Mouse (Mus musculus) lung, embryonic 16.5 days (tissue): ENCODE data around the gene Gstm2. TPM values are rescaled to one million over a fixed set of nuclear protein-coding genes. Genes with fewer than 3 reads are reported as not detected.
A peak's percentile ranks its signal among the peaks of the same experiment; 100 is the strongest.
"Not testable (repeated sequence)": the region's sequence is repeated elsewhere in the genome, so short reads cannot be mapped to it uniquely, and the experiment has no call there.

Experiments
- ATAC-seq: fragments of 200-750 bp; cut with Nextera tagmentation; 2 replicates; pipeline ENCODE4 v1.8.0; 2017; ENCODE audit warnings: low read depth, mild to moderate bottlenecking, moderate library complexity
- H3K27ac ChIP-seq: fragments of 300-500 bp; sonication (generic); 2 replicates; pipeline ENCODE4 v1.5.1; 2014; ENCODE audit warnings: mild to moderate bottlenecking, control low read depth, low read length
- H3K27me3 ChIP-seq: fragments of 300-500 bp; sonication (generic); 2 replicates; pipeline ENCODE4 v1.6.1; 2014; ENCODE audit warnings: low read depth, low read length, mixed read lengths; ENCODE audit not compliant: control insufficient read depth, insufficient read depth
- H3K36me3 ChIP-seq: fragments of 300-500 bp; sonication (generic); 2 replicates; pipeline ENCODE4 v1.6.1; 2014; ENCODE audit warnings: low read length; ENCODE audit not compliant: control insufficient read depth, insufficient read depth
- H3K4me1 ChIP-seq: fragments of 300-500 bp; sonication (generic); replicated peaks from 2 replicates; pipeline ENCODE4 v1.6.1; 2014; ENCODE audit warnings: low read length, mixed read lengths; ENCODE audit not compliant: control insufficient read depth, insufficient read depth
- H3K4me2 ChIP-seq: fragments of 300-500 bp; sonication (generic); 2 replicates; pipeline ENCODE4 v1.6.1; 2014; ENCODE audit warnings: low read depth, low read length, control low read depth
- H3K4me3 ChIP-seq: fragments of 300-500 bp; sonication (generic); 2 replicates; pipeline ENCODE4 v1.5.1; 2014; ENCODE audit warnings: mild to moderate bottlenecking, low read length, control low read depth
- H3K9ac ChIP-seq: fragments of 300-500 bp; sonication (generic); 2 replicates; pipeline ENCODE4 v1.6.1; 2014; ENCODE audit warnings: low read length, control low read depth
- H3K9me3 ChIP-seq: fragments of 300-500 bp; sonication (generic); 2 replicates; pipeline ENCODE4 v1.6.1; 2016; ENCODE audit warnings: low read length; ENCODE audit not compliant: control insufficient read depth
- WGBS: fragments of 180-500 bp; shearing (Covaris S2); extraction: QIAGEN DNeasy Blood & Tissue Kit; methylation state at CpG from one replicate; pipeline ENCODE4 v1.1.7; 2014; 5-methylcytosine and 5-hydroxymethylcytosine counted together
- polyA plus RNA-seq: library from polyadenylated mRNA; unstranded; fragments of >200 nt; fragmentation: Nextera tagmentation; extraction: Ambion mirVana; gene quantifications from 2 replicates; pipeline ENCODE4 v1.2.1, GENCODE M21; 2015

The Gstm2 gene
- polyA plus RNA-seq, 1 experiment from 2014 or later = 166 TPM

DNA sequence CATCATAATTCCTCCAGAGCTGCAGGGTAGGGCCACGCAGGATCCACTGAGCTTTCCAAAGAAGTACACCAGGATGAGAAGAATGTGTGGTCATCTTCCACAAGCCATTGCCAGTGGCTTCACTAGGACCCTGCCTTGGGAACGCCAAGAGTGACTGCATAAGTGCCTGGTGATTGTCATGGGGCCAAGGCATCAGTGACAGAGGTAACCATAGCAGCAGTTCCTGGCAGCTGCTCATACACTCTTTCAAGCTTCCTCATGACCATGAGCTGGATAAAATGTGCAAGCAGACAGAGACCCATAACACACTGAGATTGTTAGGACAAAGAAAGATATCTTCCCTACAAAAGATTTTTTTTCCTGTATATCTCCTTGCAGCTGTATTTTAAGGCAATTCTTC is 24.0 kb upstream of the Gstm2 start:
- Histone ChIP-seq H3K9ac (no peak overlapping the region), H3K4me1 (peaks cover 8% of the 10 kb centered on the region; the same call in 1 of the 2 replicates), H3K9me3 (no peaks in the 10 kb centered on the region), H3K27me3 (no peaks in the 10 kb centered on the region), H3K4me2 (no peak overlapping the region), H3K36me3 (no peaks in the 10 kb centered on the region), H3K4me3 (no peak overlapping the region), H3K27ac (no peak overlapping the region)
- WGBS = 32% methylated on average over 2 of the region's 2 CpGs
- peak; percentile 59; the same call in 1 of the 2 replicates for ATAC-seq

DNA sequence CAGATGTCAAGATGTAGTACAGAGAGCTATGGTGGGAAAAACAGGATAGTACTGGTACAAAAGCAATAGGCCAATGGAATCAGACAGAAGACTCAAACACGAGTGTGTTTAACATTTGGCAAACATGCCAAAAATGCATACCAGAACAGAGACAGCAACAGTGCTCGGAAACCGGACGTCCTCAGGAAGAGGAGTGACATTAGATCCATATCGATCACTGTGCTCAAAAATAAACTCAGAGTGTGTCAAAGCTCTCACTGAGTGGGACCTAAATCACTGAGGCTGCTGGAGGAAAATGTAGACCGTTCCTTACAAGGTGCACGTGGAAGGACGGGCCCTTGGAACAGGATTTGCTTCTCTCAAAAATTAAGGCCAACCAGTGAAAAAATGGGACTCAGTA is 15.8 kb upstream of the Gstm2 start:
- Histone ChIP-seq H3K4me3 (no peak overlapping the region), H3K27ac (peak overlapping the region; percentile 39), H3K4me1 (no peaks in the 10 kb centered on the region), H3K9ac (no peak overlapping the region), H3K27me3 (no peaks in the 10 kb centered on the region), H3K4me2 (no peak overlapping the region), H3K9me3 (no peaks in the 10 kb centered on the region), H3K36me3 (no peaks in the 10 kb centered on the region)
- ATAC-seq = peak; percentile 26
- 49% methylated on average over 8 of the region's 8 CpGs for whole genome bisulfite sequencing

DNA sequence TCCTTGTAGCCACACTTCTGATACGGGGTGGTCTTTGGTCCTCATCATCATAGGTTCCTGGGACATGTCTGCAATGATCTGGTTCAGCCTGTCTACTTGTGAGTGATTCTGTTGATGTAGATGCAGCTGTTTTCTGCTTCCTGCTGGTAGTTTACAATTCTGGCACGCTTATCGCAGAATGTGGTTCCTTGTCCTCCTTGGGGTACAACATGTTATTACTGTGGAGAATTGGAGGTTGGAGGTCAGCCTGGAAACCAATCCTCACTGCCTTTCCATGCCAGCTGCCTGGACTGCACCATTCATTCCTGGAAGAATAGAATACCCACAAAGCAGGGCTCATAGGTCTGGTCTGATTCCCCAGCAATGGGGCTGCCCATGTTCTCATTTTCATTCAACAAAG is 13.2 kb upstream of the Gstm2 start:
- 67% methylated on average over 3 of the region's 3 CpGs for WGBS
- Histone ChIP-seq H3K4me2 (no peak overlapping the region), H3K9ac (no peak overlapping the region), H3K4me1 (no peaks in the 10 kb centered on the region), H3K9me3 (no peaks in the 10 kb centered on the region), H3K4me3 (no peak overlapping the region), H3K27me3 (no peaks in the 10 kb centered on the region), H3K36me3 (no peaks in the 10 kb centered on the region), H3K27ac (no peak overlapping the region)
- no peak for ATAC-seq

DNA sequence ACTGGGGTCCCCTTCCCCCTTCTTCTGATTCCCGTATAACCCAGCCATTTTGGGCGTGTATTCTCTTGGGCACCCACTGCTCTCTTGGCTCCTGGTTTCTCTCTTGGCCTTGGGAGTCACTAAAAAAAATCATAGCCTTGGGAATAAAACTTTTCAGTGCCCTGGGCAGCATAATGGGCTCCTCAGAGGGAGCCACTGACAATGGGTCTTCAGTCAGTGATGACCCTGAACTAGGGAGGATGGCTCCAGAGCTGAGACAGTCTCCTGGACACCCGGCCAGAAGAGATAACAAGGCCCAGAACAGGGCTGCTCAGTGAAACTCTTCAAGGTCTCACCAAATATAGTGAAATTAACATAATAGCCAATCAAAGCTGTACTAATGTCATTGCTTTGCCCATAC is 12.3 kb upstream of the Gstm2 start:
- ATAC-seq = no peak
- H3K4me3 ChIP-seq = no peak overlapping the region
- no peaks in the 10 kb centered on the region for H3K4me1 ChIP-seq
- no peak overlapping the region for H3K9ac ChIP-seq
- WGBS = 80% methylated on average over 3 of the region's 3 CpGs
- H3K27ac ChIP-seq = no peak overlapping the region
- H3K9me3 ChIP-seq = no peaks in the 10 kb centered on the region
- H3K27me3 ChIP-seq = no peaks in the 10 kb centered on the region
- H3K36me3 ChIP-seq = no peaks in the 10 kb centered on the region
- no peak overlapping the region for H3K4me2 ChIP-seq

DNA sequence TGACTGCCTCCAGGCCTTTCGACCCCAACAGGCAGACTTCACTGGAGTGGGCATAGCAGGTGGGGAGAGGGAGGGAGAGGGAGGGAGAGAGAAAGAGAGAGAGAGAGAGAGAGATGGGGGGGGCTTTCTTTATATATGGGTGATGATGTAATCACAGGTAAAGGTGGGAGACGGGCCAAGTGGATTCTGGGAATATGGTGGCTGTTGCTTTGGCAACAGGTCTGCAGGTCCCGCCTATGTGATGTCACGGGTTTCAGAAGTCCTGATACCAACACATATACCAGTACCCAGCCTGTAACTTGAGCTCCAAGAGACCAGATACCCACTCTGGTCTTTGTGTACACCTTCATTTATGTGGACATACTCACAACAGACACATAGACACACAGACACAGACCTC is 10.3 kb upstream of the Gstm2 start:
- H3K36me3 ChIP-seq = no peaks in the 10 kb centered on the region
- H3K9me3 ChIP-seq = no peaks in the 10 kb centered on the region
- H3K4me3 ChIP-seq = no peak overlapping the region
- WGBS = 86% methylated on average over 4 of the region's 4 CpGs
- no peak overlapping the region for H3K9ac ChIP-seq
- H3K27ac ChIP-seq = no peak overlapping the region
- no peak for ATAC-seq
- no peaks in the 10 kb centered on the region for H3K27me3 ChIP-seq
- H3K4me1 ChIP-seq = no peaks in the 10 kb centered on the region
- no peak overlapping the region for H3K4me2 ChIP-seq

DNA sequence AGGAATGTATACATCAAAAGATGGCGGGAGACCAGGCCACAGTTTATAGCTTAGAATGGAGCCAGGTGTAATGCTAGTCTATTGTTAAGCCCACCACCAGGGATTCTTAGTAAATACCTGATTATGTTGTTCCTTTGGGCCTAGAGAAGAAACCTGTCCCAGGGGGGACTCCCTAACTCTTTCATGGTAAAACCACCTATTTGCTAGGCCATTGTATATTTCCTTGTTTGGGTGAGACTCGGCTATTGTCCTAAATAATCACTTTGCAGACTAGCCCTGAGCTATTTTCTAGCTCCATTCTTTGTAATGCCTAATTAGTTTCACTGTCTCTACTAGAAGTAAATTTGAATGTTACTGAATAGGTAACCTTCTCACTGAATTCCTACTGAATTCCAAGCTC is 9.7 kb upstream of the Gstm2 start:
- H3K36me3 ChIP-seq, H3K4me1 ChIP-seq, H3K27ac ChIP-seq, H3K9me3 ChIP-seq, H3K27me3 ChIP-seq, ATAC-seq, H3K4me3 ChIP-seq, H3K9ac ChIP-seq, H3K4me2 ChIP-seq: not testable (repeated sequence)
- WGBS = 73% methylated on average over 2 of the region's 2 CpGs

DNA sequence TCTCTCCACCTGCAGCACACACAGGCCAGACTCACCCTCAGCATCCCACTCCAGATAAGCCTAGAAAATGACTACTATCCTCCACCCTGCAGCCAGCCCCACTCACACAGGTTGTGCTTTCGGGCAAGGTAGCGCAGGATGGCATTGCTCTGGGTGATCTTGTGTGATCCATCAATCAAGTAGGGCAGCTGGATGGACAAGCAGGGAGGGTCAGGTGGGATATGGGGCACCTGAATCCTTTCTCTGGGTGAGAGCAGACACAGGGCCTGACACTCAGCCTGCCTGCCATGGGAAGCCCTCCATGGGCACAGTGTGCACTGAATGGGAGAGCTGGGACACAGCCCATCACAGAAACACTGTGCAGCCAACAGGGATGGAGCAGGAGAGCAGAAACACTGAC is 1.1 kb downstream of the Gstm2 start:
- H3K36me3 ChIP-seq, ATAC-seq, H3K27me3 ChIP-seq, H3K9ac ChIP-seq, H3K9me3 ChIP-seq: not testable (repeated sequence)
- Histone ChIP-seq H3K4me3 (peak overlapping the region; percentile 39; the same call in 1 of the 2 replicates), H3K4me2 (peak overlapping the region; percentile 48), H3K4me1 (peaks cover 11% of the 10 kb centered on the region), H3K27ac (peak overlapping the region; percentile 84; the same call in 1 of the 2 replicates)
- 100% methylated on average over 2 of the region's 2 CpGs for WGBS

DNA sequence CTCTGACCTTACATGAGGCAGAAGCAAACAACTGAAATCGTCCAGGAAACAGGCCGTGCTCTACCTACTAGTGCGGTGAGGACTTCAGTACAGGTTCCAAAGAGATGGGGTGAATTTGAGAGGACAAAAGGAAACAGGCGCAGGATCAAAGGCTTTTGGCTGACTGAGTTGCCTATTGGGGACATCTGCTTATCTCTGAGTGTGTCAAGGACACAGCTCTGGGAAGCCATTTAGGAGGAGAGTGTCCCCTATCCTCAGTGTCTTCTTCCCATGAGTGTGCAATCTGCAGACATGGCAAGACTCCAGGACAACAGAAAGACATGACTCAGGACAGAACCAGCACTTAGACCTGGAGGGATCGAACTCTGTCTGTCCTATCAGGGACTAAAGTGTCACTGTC is 1.8 kb downstream of the Gstm2 start:
- Histone ChIP-seq H3K27me3 (no peaks in the 10 kb centered on the region), H3K27ac (no peak overlapping the region), H3K36me3 (no peaks in the 10 kb centered on the region), H3K4me2 (no peak overlapping the region), H3K4me3 (no peak overlapping the region), H3K9me3 (no peaks in the 10 kb centered on the region), H3K9ac (no peak overlapping the region), H3K4me1 (peaks cover 11% of the 10 kb centered on the region)
- no peak for ATAC-seq
- WGBS = 66% methylated on average over 5 of the region's 5 CpGs

DNA sequence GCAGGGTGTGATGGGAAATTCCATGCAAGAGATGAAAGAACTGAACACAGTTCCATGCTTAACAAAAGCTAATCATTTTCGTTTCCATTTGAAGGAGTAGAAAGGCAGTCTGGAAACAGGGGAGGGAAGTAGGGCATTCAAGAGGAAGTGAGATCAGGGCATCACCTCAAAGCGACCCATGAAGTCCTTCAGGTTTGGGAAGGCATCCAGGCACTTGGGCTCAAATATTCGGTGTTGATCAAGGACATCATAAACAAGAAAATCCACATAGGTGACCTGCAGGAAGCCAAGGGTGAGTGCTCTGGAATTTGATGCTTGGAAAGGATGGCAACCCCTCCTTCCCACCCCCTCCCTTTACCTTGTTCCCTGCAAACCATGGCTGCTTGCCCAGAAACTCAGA is 2.5 kb downstream of the Gstm2 start:
- Histone ChIP-seq H3K9me3 (no peaks in the 10 kb centered on the region), H3K27ac (no peak overlapping the region), H3K27me3 (no peaks in the 10 kb centered on the region), H3K36me3 (no peaks in the 10 kb centered on the region), H3K9ac (no peak overlapping the region), H3K4me3 (no peak overlapping the region), H3K4me1 (peaks cover 11% of the 10 kb centered on the region), H3K4me2 (no peak overlapping the region)
- ATAC-seq = no peak
- 30% methylated on average over 3 of the region's 3 CpGs for WGBS

DNA sequence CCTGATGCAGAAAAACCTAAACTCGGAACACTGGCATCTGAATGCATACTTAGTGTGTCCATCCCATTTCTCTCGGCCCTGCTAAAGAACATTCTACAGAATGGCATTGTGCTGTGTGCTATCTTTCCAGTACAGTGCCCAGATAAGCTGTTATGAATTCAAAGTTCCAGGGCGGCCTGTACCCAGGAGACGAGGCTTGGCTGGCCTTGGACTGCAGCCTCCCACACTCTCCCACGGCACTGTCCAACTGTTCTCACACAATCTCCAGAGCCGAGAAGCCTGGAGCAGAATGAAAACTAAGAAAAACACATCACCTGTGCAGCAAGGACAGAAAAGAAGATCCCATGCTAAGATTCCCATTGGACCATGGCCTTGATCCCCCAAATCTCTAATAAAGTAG is 3.5 kb downstream of the Gstm2 start:
- no peaks in the 10 kb centered on the region for H3K27me3 ChIP-seq
- no peaks in the 10 kb centered on the region for H3K36me3 ChIP-seq
- WGBS = 85% methylated on average over 6 of the region's 6 CpGs
- H3K9ac ChIP-seq = no peak overlapping the region
- ATAC-seq = no peak
- H3K4me2 ChIP-seq = no peak overlapping the region
- H3K4me3 ChIP-seq = no peak overlapping the region
- H3K27ac ChIP-seq = no peak overlapping the region
- peaks cover 11% of the 10 kb centered on the region for H3K4me1 ChIP-seq
- no peaks in the 10 kb centered on the region for H3K9me3 ChIP-seq
